Mouse (Mus musculus) v-Abl transformed pro-B cells (cell line): ENCODE data around the gene Epb41l5.

ENCODE experiments used
- in situ Hi-C, 2 experiments: fragments of 400-800 bp; cut with MboI; formaldehyde crosslinking; loops; one replicate each; pipeline ENCODE4 v1.15.1; 2025; ENCODE audit not compliant: unreplicated experiment in 2 of 2

Epb41l5 gene

GRCm38 (mm10) chr1:119537651-119538050 lies 111.1 kb downstream of the Epb41l5 start:
- in situ Hi-C loops = loop anchor here (10.0 to 25.0 kb wide), 2 partner anchors 377 to 1900 kb away; partner anchors contain the start of genes Ccdc93 (in 1 of the 2) and Tmem177 (in 1 of the 2)

GRCm38 (mm10) chr1:119536122-119536521 lies 112.7 kb downstream of the Epb41l5 start:
- in situ Hi-C loops = loop anchor here (10.0 to 25.0 kb wide), 2 partner anchors 379 to 1901 kb away; partner anchors contain the start of genes Ccdc93 (in 1 of the 2) and Tmem177 (in 1 of the 2)

GRCm38 (mm10) chr1:119534341-119534740 lies 114.5 kb downstream of the Epb41l5 start:
- in situ Hi-C loops = loop anchor here (10.0 to 25.0 kb wide), 2 partner anchors 380 to 1903 kb away; partner anchors contain the start of genes Ccdc93 (in 1 of the 2) and Tmem177 (in 1 of the 2)

GRCm38 (mm10) chr1:119533093-119533805 lies 115.6 kb downstream of the Epb41l5 start:
- in situ Hi-C loops = loop anchor here (10.0 to 25.0 kb wide), 2 partner anchors 382 to 1904 kb away; partner anchors contain the start of genes Ccdc93 (in 1 of the 2) and Tmem177 (in 1 of the 2)

GRCm38 (mm10) chr1:119532165-119532564 lies 116.6 kb downstream of the Epb41l5 start:
- in situ Hi-C loops = loop anchor here (10.0 to 25.0 kb wide), 2 partner anchors 383 to 1905 kb away; partner anchors contain the start of genes Ccdc93 (in 1 of the 2) and Tmem177 (in 1 of the 2)

GRCm38 (mm10) chr1:119530941-119531340 lies 117.9 kb downstream of the Epb41l5 start:
- in situ Hi-C loops = loop anchor here (10.0 to 25.0 kb wide), 2 partner anchors 384 to 1906 kb away; partner anchors contain the start of genes Ccdc93 (in 1 of the 2) and Tmem177 (in 1 of the 2)

- in situ Hi-C loops = loop anchor here in 1 of 2 experiments (25.0 kb wide), 1 partner anchor 1911 kb away; the partner anchor contains the start of gene Ccdc93
Observed at GRCm38 (mm10) chr1:119525689-119526591, 122.9 kb downstream of the Epb41l5 start, which contains the start of gene Tmem185b. Tmem185b (plus strand) TSS chr1:119526160.

GRCm38 (mm10) chr1:119525004-119525444 lies 123.8 kb downstream of the Epb41l5 start:
- in situ Hi-C loops = loop anchor here in 1 of 2 experiments (25.0 kb wide), 1 partner anchor 1912 kb away; the partner anchor contains the start of gene Ccdc93

GRCm38 (mm10) chr1:119523826-119524225 lies 125.0 kb downstream of the Epb41l5 start:
- in situ Hi-C loops = no loop called here

GRCm38 (mm10) chr1:119523369-119523768 lies 125.4 kb downstream of the Epb41l5 start:
- in situ Hi-C loops = no loop called here

GRCm38 (mm10) chr1:119522726-119523125 lies 126.1 kb downstream of the Epb41l5 start:
- in situ Hi-C loops = no loop called here

- in situ Hi-C loops = no loop called here
Observed at GRCm38 (mm10) chr1:119521681-119522080, 127.1 kb downstream of the Epb41l5 start.

- in situ Hi-C loops = no loop called here
Observed at GRCm38 (mm10) chr1:119521029-119521428, 127.8 kb downstream of the Epb41l5 start.

GRCm38 (mm10) chr1:119519286-119519685 lies 129.5 kb downstream of the Epb41l5 start:
- in situ Hi-C loops = no loop called here

- in situ Hi-C loops = no loop called here
Observed at GRCm38 (mm10) chr1:119518786-119519185, 130.0 kb downstream of the Epb41l5 start.

GRCm38 (mm10) chr1:119518060-119518459 lies 130.7 kb downstream of the Epb41l5 start:
- in situ Hi-C loops = no loop called here

- in situ Hi-C loops = no loop called here
Observed at GRCm38 (mm10) chr1:119510857-119511256, 137.9 kb downstream of the Epb41l5 start.

GRCm38 (mm10) chr1:119510409-119510808 lies 138.4 kb downstream of the Epb41l5 start:
- in situ Hi-C loops = no loop called here

- in situ Hi-C loops = no loop called here
Observed at GRCm38 (mm10) chr1:119509474-119509873, 139.3 kb downstream of the Epb41l5 start.

GRCm38 (mm10) chr1:119508548-119508947 lies 140.3 kb downstream of the Epb41l5 start:
- in situ Hi-C loops = no loop called here
